Mouse (Mus musculus) lung, postnatal 10 days (tissue): ENCODE measurements around the gene Yipf3.

Experiments used
- DNase-seq: peaks from one replicate; pipeline ENCODE4 v3.0.0; 2021

Yipf3 gene

DNA sequence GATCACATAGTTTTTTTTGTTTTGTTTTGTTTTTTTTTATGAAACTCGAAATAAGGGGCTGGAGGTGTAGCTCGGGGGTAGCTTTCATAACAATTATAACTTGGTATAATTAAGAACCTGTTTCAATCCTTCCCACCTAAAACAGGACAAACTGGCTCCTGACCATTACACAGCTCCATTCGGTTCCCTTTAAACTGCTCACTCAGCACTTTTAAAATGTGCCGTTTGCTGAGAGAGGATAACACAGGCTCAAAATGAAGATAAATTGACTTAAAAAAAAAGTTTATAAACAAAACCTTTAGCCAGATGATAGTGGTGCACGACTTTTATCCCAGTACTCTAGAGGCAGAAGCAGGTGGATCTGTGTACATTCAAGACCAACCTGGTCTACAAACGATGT, 37.5 kb downstream of the Yipf3 start:
- DNase-seq: no peak

DNA sequence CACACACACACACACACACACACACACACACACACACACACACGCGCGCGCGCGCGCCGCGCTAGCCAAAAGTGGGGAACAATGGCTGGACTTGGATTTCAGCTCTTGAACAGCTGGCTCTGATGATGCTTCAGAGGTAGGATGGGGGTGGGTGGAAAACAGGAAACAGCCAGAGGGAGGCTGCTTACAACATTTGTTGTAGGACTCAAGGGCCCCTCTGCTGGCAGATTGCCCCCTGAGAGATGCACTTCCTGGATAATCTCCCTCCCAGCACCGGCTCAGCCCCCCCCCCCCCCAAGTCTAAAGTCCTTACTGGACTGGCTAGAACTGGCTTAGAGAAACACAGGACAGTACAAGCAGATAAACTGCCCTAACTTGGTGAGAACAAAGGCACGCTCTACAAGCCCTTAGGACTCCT, 39.8 kb downstream of the Yipf3 start:
- peak; percentile 86 for DNase-seq

DNA sequence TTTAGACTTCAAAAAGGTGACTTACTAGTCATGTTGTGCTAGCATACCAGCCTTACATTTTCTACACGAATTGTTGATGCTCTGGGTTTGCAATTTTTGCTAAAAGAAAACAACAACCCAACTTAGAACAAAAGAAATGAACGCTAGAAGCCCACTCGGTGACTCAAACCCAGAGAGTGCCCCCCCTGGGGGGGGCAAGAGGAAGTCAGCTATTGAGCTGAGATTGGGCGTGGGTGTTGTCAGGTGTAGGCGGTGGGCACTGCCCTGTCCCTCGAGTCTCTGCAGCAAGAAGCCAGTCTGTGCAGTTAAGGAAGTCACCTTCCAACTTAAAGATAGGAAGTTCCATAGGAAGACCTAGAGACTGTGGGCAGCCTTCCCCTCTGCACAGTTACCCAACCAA, 48.7 kb downstream of the Yipf3 start:
- no peak for DNase-seq

DNA sequence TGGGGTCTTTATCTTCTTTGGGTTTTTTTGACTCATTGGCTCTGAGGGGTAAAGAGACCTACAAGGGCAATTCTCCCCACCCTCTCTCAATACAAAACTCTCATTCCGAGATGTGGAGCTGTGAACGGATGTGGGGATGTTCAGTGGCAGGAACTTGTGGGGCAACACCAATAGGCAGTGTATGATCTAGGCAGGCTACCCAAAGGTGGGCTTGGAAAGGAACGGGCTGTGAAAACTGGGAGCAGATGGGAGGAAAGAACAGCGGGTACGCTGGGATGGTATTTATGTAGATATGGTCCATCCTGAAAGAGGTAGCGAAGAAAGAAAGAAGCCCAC, 49.1 kb downstream of the Yipf3 start:
- DNase-seq: no peak

DNA sequence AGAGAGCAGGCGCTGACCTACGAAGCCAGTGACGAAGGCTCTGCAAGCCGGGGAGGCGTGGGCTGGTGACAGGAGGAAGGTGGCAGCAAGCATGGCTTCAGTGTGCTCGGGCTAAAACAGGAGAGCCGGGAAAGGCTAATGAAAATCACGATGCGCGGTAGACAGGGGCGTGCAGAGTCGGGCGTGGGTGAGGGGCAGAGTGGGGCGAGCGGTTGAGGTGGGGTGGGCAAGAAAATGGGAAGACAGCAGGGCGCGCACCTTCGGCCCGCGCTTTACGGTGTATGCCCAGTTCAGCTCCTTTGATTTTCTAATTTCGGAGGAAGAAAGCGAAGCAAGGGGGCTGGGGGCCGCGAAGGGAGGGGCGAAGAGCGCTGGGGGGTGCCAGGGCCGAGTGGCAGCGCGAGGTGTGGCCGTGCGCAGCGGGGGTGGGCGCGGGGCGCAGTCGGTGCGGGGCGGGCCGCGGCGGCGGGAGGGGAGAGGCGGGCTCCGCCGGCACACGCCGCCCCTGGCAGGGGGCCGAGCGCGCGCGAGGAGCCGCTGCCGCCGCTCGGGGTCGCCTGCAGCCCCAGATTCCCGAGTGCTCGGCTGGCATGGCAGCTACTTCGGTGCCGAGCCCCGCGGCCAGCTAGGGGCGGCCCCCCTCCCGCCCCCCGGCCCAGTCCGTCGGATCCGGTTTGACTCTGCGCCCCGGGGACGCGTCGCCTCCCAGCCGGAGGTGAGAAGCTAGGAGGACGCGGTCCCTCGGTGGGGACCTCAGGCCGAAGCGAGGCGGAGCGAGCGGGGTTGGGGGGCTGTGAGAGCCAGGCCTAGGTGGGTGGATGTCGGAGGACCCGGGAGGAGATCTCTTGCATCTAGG, 49.7 kb downstream of the Yipf3 start, which contains the start of gene Dlk2:
Gene Dlk2, plus strand, starts transcription at position 58 of the 856 bp plus-strand sequence.
- DNase-seq: no peak

DNA sequence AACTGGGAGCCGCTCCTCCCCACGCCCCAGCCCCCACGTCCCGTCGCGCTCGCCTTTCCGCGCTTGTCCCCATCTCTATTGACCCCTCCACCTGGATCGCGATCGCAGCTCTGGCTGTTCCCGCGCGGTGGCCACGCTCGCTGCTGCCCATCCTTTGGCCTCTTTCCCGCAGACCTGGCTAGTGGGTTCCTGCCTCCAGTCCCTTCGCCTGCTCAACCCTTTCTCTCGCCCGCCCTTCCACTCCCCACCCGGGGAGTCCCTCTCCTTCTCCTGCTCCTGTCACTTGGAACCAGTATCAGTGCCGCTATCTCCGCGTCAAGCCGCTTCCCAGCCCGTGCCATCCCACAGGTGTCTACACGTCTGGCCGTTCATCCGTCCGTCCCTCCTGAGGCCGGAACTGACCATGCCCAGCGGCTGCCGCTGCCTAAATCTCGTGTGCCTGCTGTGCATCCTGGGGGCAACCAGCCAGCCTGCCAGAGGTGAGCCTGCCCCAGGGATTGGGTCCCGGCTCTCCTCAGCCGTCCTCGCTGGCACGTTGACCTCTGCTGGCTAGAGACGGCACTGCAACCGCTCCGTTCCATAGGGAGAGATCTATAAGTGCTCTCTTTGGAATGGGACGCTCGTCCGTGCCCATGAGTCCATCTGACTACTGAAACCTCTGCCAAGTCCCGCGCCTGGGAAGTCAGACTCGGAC, 50.5 kb downstream of the Yipf3 start:
- peak; percentile 88 for DNase-seq

DNA sequence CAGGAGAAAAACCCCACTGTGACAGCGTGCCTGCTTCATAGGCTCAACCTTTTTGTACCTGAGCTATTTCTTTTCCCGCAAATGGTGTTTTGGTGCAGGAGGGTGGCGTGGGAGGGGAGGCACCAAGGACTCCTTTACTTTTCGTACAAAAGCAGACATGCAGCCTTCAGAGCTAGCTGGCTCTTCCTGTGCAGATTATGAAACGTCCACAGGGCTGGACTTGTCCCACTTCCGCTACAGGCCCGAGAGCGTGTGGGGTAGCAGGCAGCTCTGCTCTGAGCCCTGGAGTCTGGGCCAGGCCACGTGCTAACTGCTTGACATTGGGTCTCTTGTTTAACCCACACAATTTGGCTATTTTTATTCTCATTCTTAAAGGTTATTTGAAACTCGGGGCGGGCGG, 54.0 kb downstream of the Yipf3 start:
- peak; percentile 30 for DNase-seq
